Mouse (Mus musculus) intestine, embryonic 16.5 days (tissue): ENCODE measurements around the gene Cnnm1. TPM values are rescaled to one million over a fixed set of nuclear protein-coding genes. Genes with fewer than 3 reads are reported as not detected.
A peak's percentile ranks its signal among the peaks of the same experiment; 100 is the strongest.

Source experiments
- ATAC-seq: fragments of 200-750 bp; cut with Nextera tagmentation; 2 replicates; pipeline ENCODE4 v1.8.0; 2017; ENCODE audit warnings: moderate TSS enrichment, moderate library complexity
- H3K27ac ChIP-seq: fragments of 300-500 bp; sonication (generic); 2 replicates; pipeline ENCODE4 v1.5.1; 2014; ENCODE audit warnings: mild to moderate bottlenecking, low read length
- H3K27me3 ChIP-seq: fragments of 300-500 bp; sonication (generic); replicated peaks from 2 replicates; pipeline ENCODE4 v1.6.1; 2014; ENCODE audit warnings: low read length, control low read depth, mixed read lengths; ENCODE audit not compliant: control insufficient read depth, insufficient read depth
- H3K36me3 ChIP-seq: fragments of 300-500 bp; sonication (generic); 2 replicates; pipeline ENCODE4 v1.6.1; 2014; ENCODE audit warnings: low read length, control low read depth; ENCODE audit not compliant: control insufficient read depth, insufficient read depth
- H3K4me1 ChIP-seq: fragments of 300-500 bp; sonication (generic); 2 replicates; pipeline ENCODE4 v1.6.1; 2014; ENCODE audit warnings: low read length, control low read depth, mixed read lengths; ENCODE audit not compliant: control insufficient read depth, insufficient read depth
- H3K4me2 ChIP-seq: fragments of 300-500 bp; sonication (generic); 2 replicates; pipeline ENCODE4 v1.6.1; 2014; ENCODE audit warnings: low read depth, low read length, control low read depth
- H3K4me3 ChIP-seq: fragments of 300-500 bp; sonication (generic); 2 replicates; pipeline ENCODE4 v1.5.1; 2014; ENCODE audit warnings: mild to moderate bottlenecking, low read length
- H3K9ac ChIP-seq: fragments of 300-500 bp; sonication (generic); 2 replicates; pipeline ENCODE4 v1.6.1; 2014; ENCODE audit warnings: low read depth, low read length
- H3K9me3 ChIP-seq: fragments of 300-500 bp; sonication (generic); 2 replicates; pipeline ENCODE4 v1.6.1; 2016; ENCODE audit warnings: low read length, control low read depth; ENCODE audit not compliant: control insufficient read depth
- WGBS: fragments of 180-500 bp; shearing (Covaris S2); extraction: QIAGEN DNeasy Blood & Tissue Kit; methylation state at CpG from one replicate; pipeline ENCODE4 v1.1.7; 2014; 5-methylcytosine and 5-hydroxymethylcytosine counted together
- polyA plus RNA-seq: library from polyadenylated mRNA; unstranded; fragments of >200 nt; fragmentation: Nextera tagmentation; extraction: Ambion mirVana; gene quantifications from 2 replicates; pipeline ENCODE4 v1.2.1, GENCODE M21; 2015

Cnnm1 gene
- polyA plus RNA-seq, 1 experiment from 2014 or later = 1.3 TPM

DNA sequence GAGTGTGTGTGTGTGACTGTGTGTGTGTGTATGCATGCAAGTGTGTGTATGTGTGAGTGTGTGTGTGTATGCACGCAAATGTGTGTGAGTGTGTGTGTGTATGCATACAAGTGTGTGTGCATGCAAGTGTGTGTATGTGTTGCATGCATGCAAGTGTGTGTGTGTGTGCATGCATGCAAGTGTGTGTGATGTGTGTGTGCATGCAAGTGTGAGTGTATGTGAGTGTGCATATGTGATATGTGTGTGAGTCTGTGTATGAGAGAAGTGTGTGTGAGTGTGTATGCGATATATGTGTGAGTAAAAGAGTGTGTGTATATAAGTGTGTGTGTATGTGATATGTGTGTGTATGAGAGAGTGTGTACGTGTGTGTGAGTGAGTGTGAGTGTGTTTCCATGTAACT lies 95.1 kb downstream of the Cnnm1 start:
- H3K27me3 ChIP-seq = no peaks in the 10 kb centered on the region
- ATAC-seq = no peak
- H3K4me1 ChIP-seq = no peaks in the 10 kb centered on the region; the same call in 1 of the 2 replicates
- no peaks in the 10 kb centered on the region for H3K9me3 ChIP-seq
- no peak overlapping the region for H3K9ac ChIP-seq
- no peak overlapping the region for H3K4me2 ChIP-seq
- H3K36me3 ChIP-seq = no peaks in the 10 kb centered on the region
- H3K27ac ChIP-seq = no peak overlapping the region
- no peak overlapping the region for H3K4me3 ChIP-seq
- 93% methylated on average over 3 of the region's 3 CpGs for WGBS

DNA sequence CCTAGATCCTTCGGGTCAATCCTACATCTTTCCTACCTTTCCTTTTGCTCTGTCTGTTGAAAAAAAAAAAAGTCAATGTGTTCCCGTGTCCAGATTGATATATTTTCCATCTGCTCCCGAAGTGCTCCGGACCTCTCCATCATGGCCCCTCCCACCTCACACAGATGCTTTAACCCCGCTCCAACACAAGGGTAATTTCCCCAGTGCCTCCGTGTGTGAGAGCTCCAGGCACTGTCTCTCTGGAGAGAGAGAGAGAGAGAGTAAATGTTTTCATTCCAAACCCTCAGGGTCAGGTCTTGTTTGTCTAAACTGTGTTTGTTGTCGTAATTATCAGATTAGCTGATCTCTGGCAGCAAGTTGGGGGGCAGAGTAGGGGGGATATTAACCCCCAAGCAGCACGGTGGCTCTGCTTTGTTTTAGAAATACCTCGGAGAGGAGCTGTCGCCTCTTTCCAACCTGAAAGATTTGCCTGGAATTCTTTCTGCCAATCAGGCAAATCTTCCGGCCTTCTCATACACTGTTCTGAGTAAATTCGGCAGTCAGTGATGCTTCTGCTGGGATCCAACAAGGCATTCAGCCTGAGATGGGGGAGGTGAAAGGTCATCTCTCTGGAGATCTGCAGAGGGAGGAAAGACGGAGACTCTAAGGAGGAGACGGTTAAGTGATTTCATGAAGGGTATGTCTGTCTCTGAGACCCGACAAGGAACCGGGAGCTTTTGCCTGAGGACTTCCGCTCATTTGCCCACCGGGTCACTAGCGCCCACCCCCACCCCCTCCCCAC lies 106.3 kb downstream of the Cnnm1 start:
- Histone ChIP-seq H3K4me1 (0 out of 2 replicates have a peak, but pooled peaks cover 5% of the 10 kb centered on the region), H3K27me3 (no peaks in the 10 kb centered on the region), H3K9me3 (no peaks in the 10 kb centered on the region), H3K4me3 (no peak overlapping the region), H3K9ac (no peak overlapping the region), H3K27ac (peak overlapping the region; percentile 55), H3K4me2 (peak overlapping the region; percentile 26), H3K36me3 (no peaks in the 10 kb centered on the region)
- 8% methylated on average over 19 of the region's 19 CpGs for WGBS
- ATAC-seq = peak; percentile 69

Other genes starting within 250 kb of the Cnnm1 start
- gene Hpse2, start 52.1 kb upstream of the Cnnm1 start, polyA plus RNA-seq = 14.1 and 14.2 TPM in 2 replicates
- 70.5 and 73.4 TPM in 2 replicates for gene Got1, start 84.2 kb downstream of the Cnnm1 start, polyA plus RNA-seq
- 61.3 and 64.6 TPM in 2 replicates for gene Nkx2-3, start 171.9 kb downstream of the Cnnm1 start, polyA plus RNA-seq
- 19.5 and 20.0 TPM in 2 replicates for gene Slc25a28, start 234.4 kb downstream of the Cnnm1 start, polyA plus RNA-seq
- gene Entpd7, start 249.2 kb downstream of the Cnnm1 start, polyA plus RNA-seq = 27.6 and 36.9 TPM in 2 replicates